Comparison of ENCODE assay signal across 8 mouse cellular contexts in the genomic region with DNA sequence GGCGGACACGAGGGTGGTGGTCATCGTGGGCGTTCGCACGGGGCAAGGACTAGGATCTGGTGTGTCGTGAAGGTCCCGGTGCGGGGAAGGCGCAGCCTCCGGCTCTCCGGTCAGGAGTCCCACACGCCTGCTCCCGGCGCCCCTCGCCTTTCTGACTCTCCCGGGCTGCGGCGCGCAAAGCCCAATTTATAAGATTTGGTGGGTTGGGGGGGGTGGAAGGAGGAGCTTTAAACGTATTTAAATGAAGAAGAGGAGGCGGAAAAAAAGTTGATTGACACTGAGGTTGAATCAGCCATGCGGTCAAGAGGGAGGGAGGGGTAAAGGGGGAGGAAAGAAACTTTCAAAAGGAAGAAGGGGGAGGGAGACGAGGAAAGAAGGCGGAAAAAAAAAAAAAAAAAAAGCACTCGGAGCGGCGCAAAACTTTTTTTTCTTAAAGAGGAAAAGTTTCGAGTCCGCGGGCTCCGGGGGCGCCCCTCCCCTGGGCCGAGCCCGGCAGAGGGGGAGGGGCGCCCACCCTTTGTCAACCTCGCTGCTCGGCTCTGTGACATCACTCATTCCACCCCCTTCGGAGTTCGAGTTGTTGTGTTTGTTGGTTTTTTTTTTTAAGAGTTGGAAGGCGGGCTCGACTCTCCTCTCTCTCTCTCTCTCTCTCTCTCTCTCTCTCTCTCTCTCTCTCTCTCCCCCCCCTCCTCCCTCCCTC. TPM values are rescaled to one million over a fixed set of nuclear protein-coding genes. Genes with fewer than 3 reads are reported as not detected.
DNase-seq lines count a peak whose midpoint lies in the region; ATAC-seq and TF ChIP-seq lines count a peak whose summit lies in the region.

Gene Zfp36l1 (minus strand): TSS at position 162 of the 700 bp plus-strand sequence.

- peak within 1 kb of the TSS; percentile 57 for H3K9ac ChIP-seq in forebrain, embryonic 15.5 days (replicated peaks)
- peak within 1 kb of the TSS; percentile 99 for H3K9ac ChIP-seq in lung, postnatal 0 days (replicated peaks; ENCODE audit: low read depth)

- intact Hi-C loops in heart, postnatal 36 days (cut with DNase I) = loop anchor here (1.0 to 5.0 kb wide), 6 partner anchors 52 to 500 kb away; no protein-coding TSS in a partner anchor

- H3K4me1 ChIP-seq in E14TG2a.4 (replicated peaks; ENCODE audit: low read depth, low read length) = peaks cover 62% of the 10 kb centered on the region
- peaks cover 64% of the 10 kb centered on the region for H3K4me1 ChIP-seq in forebrain, embryonic 15.5 days
- H3K4me1 ChIP-seq in lung, postnatal 0 days (ENCODE audit: insufficient read depth, low read depth, low read length) = peaks cover 16% of the 10 kb centered on the region

- DNase-seq in brain, adult 2 months (ENCODE audit: low read depth, low spot score) = peak; percentile 74
- DNase-seq in heart, postnatal 36 days = peak; percentile 96 to 97
- peak; percentile 69 to 72 for DNase-seq in layer of hippocampus, adult 2 months (ENCODE audit: low spot score in 2 of 2)
- DNase-seq in lung, postnatal 0 days (ENCODE audit: low spot score) = peak; percentile 100
- peak; percentile 98 for DNase-seq in ovary, postnatal 14 days (ENCODE audit: low spot score)
- DNase-seq in thymus, postnatal 36 days = peak; percentile 94 to 96

- peaks cover 36% of the 10 kb centered on the region for H3K27me3 ChIP-seq in E14TG2a.4 (ENCODE audit: insufficient read depth, low read length)
- peaks cover 10% of the 10 kb centered on the region; the same call in 1 of the 2 replicates for H3K27me3 ChIP-seq in forebrain, embryonic 15.5 days
- H3K27me3 ChIP-seq in lung, postnatal 0 days (replicated peaks; ENCODE audit: insufficient read depth, low read length) = no peaks in the 10 kb centered on the region

- ATAC-seq in forebrain, embryonic 15.5 days (replicated peaks) = no peak
- peak; percentile 65 for ATAC-seq in lung, postnatal 0 days

- 0% methylated on average over 37 of the region's 42 CpGs for WGBS in forebrain, embryonic 15.5 days
- under 1% methylated on average over 38 of the region's 42 CpGs for WGBS in lung, postnatal 0 days

- peak within 1 kb of the TSS; percentile 82 for H3K4me2 ChIP-seq in forebrain, embryonic 15.5 days (replicated peaks)
- peak within 1 kb of the TSS; percentile 81 for H3K4me2 ChIP-seq in lung, postnatal 0 days (replicated peaks; ENCODE audit: low read depth, low read length)

- TF ChIP-seq CTCF in E14TG2a.4 (conservative IDR thresholded peaks at IDR 0.05; ENCODE audit: low read length) = no peak
- no peak for TF ChIP-seq CTCF in layer of hippocampus, adult 2 months (conservative IDR thresholded peaks at IDR 0.05)
- TF ChIP-seq CTCF in lung, postnatal 0 days (IDR thresholded peaks at IDR 0.05) = no peak

- H3K36me3 ChIP-seq in E14TG2a.4 (ENCODE audit: insufficient read depth, low read length) = peaks cover 19% of the 10 kb centered on the region
- H3K36me3 ChIP-seq in forebrain, embryonic 15.5 days = no peaks in the 10 kb centered on the region
- peaks cover 9% of the 10 kb centered on the region for H3K36me3 ChIP-seq in lung, postnatal 0 days (ENCODE audit: insufficient read depth, low read length)

- TF ChIP-seq EP300 in lung, postnatal 0 days (IDR thresholded peaks at IDR 0.05) = peak; percentile 73

- H3K9me3 ChIP-seq in E14TG2a.4 (ENCODE audit: low read length) = no peaks in the 10 kb centered on the region
- H3K9me3 ChIP-seq in forebrain, embryonic 15.5 days = no peaks in the 10 kb centered on the region
- no peaks in the 10 kb centered on the region for H3K9me3 ChIP-seq in lung, postnatal 0 days (ENCODE audit: low read length)

- peak within 1 kb of the TSS; percentile 95 for H3K4me3 ChIP-seq in E14TG2a.4 (replicated peaks; ENCODE audit: low read length)
- H3K4me3 ChIP-seq in forebrain, embryonic 15.5 days = peak within 1 kb of the TSS; percentile 86
- peak within 1 kb of the TSS; percentile 97 for H3K4me3 ChIP-seq in layer of hippocampus, adult 2 months
- H3K4me3 ChIP-seq in lung, postnatal 0 days (ENCODE audit: low read depth, low read length) = peak within 1 kb of the TSS; percentile 81

- peak within 1 kb of the TSS; percentile 92 for H3K27ac ChIP-seq in forebrain, embryonic 15.5 days (replicated peaks)
- peak within 1 kb of the TSS; percentile 99 for H3K27ac ChIP-seq in layer of hippocampus, adult 2 months
- H3K27ac ChIP-seq in lung, postnatal 0 days (ENCODE audit: low read length) = peak within 1 kb of the TSS; percentile 100

RNA-seq across cellular contexts. Expression of gene Zfp36l1, which starts in this region (rescaled TPM):
- 28.2 and 35.3 TPM in 2 replicates for polyA plus RNA-seq in forebrain, embryonic 15.5 days (2015; fragmentation: Nextera tagmentation; extraction: Ambion mirVana)
- total RNA-seq in heart, postnatal 36 days (2021) = 100 to 1,000 TPM in 1 of 2 experiments, 10 to 100 TPM in 1; 94.2 to 109 TPM
- total RNA-seq in layer of hippocampus, adult 2 months (2021) = 10 to 100 TPM; 35.2 to 39.4 TPM
- 123 and 145 TPM in 2 replicates for polyA plus RNA-seq in lung, postnatal 0 days (2015; fragmentation: Nextera tagmentation; extraction: Ambion mirVana)
